Mouse (Mus musculus) hindbrain, embryonic 10.5 days (tissue): ENCODE measurements around the gene Slc26a9. TPM values are rescaled to one million over a fixed set of nuclear protein-coding genes. Genes with fewer than 3 reads are reported as not detected.

ENCODE experiments used
- polyA plus RNA-seq: library from polyadenylated mRNA; unstranded; fragments of >200 nt; fragmentation: Nextera tagmentation; extraction: Ambion mirVana; gene quantifications from 2 replicates; pipeline ENCODE4 v1.2.1, GENCODE M21; 2016

Slc26a9 gene
- polyA plus RNA-seq, 1 experiment from 2014 or later = 0.05 TPM

Other genes with a start within 250 kb of the Slc26a9 start
- 17.2 TPM in 2 replicates for gene Srgap2, start 216.7 kb upstream of the Slc26a9 start, polyA plus RNA-seq
- 4.3 and 5.7 TPM in 2 replicates for gene Fam72a, start 216.1 kb upstream of the Slc26a9 start, polyA plus RNA-seq
- gene Avpr1b, start 144.8 kb upstream of the Slc26a9 start, polyA plus RNA-seq = not detected in 2 replicates
- gene Ctse, start 105.7 kb upstream of the Slc26a9 start, polyA plus RNA-seq = 0.21 TPM in 1 of 2 replicates, not detected in the other
- gene Rab7b, start 55.3 kb upstream of the Slc26a9 start, polyA plus RNA-seq = 0.68 and 1.1 TPM in 2 replicates
- gene Pm20d1, start 53.4 kb downstream of the Slc26a9 start, polyA plus RNA-seq = 1.4 and 2.2 TPM in 2 replicates
- 8.9 and 10.7 TPM in 2 replicates for gene Slc41a1, start 83.5 kb downstream of the Slc26a9 start, polyA plus RNA-seq
- 9.2 and 10.8 TPM in 2 replicates for gene Rab29, start 123.2 kb downstream of the Slc26a9 start, polyA plus RNA-seq
- 73.2 and 104 TPM in 2 replicates for gene Nucks1, start 166.5 kb downstream of the Slc26a9 start, polyA plus RNA-seq
- 10.9 and 19.2 TPM in 2 replicates for gene Slc45a3, start 218.9 kb downstream of the Slc26a9 start, polyA plus RNA-seq